In the genomic region with DNA sequence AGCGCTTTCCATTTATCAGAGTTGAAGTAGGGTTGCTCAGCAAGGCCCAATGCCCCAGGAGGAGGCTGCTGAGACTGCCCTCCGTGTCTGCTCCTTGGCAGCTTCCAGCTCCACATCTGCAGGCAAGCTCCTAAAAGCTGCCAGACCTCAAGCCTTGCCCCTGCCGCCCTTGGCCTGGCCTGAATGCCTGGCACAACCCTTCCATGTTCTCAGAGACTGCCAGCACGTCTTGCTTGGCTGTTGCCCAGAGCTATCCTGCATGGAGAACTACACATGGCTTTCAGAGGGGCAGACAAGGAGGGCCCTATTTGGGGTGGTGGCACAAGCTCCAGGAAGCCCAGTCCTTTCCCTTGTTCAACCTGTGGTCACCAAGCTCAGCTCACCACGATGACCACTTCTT, we compare ENCODE assay signal across 17 mouse cellular contexts. TPM values are rescaled to one million over a fixed set of nuclear protein-coding genes. Genes with fewer than 3 reads are reported as not detected.
DNase-seq lines count a peak whose midpoint lies in the region; ATAC-seq and TF ChIP-seq lines count a peak whose summit lies in the region.
"Had no signal": no experiment of that assay in that cellular context is flagged by ENCODE, and none has a peak within 500 bp of the region (broad histone marks: within the 10 kb centered on the region; RNA-seq: fewer than 3 reads in every experiment).

No protein-coding gene starts in this region.

- DNase-seq in adrenal gland, postnatal 10 days: peak; percentile 47
- no peak for DNase-seq in adrenal gland, adult 8-10 months
- DNase-seq in heart, postnatal 14 days: peak; percentile 15 to 28
- DNase-seq in heart, postnatal 36 days: no peak
- no peak for DNase-seq in lung, postnatal 0 days (ENCODE audit: low spot score)
- no peak for DNase-seq in lung, postnatal 4 days
- DNase-seq in gastrocnemius, postnatal 14 days: peak; percentile 46
- DNase-seq in retina, postnatal 1 day: no peak
- DNase-seq: cerebellum, adult 11-12 months; kidney, adult 9 months; thymus, adult 2 months had no signal

- no peak overlapping the region for H3K4me3 ChIP-seq in lung, postnatal 0 days (ENCODE audit: low read depth, low read length)

- no peaks in the 10 kb centered on the region for H3K36me3 ChIP-seq in lung, postnatal 0 days (ENCODE audit: insufficient read depth, low read length)

- no peak for TF ChIP-seq EP300 in lung, postnatal 0 days (IDR thresholded peaks at IDR 0.05)

- intact Hi-C loops in heart, postnatal 14 days (cut with DNase I): no loop called here
- intact Hi-C loops in heart, postnatal 36 days (cut with DNase I): no loop called here
- intact Hi-C loops in gastrocnemius, postnatal 14 days (cut with DNase I; ENCODE audit: low total_unique reads): no loop called here

- peak overlapping the region; percentile 22 for H3K4me2 ChIP-seq in lung, postnatal 0 days (replicated peaks; ENCODE audit: low read depth, low read length)

- WGBS in lung, postnatal 0 days: 57% methylated on average over 5 of the region's 5 CpGs

- no peak for ATAC-seq in lung, postnatal 0 days
- ATAC-seq: forebrain, embryonic 14.5 days had no signal

- H3K9me3 ChIP-seq in lung, postnatal 0 days (ENCODE audit: low read length): no peaks in the 10 kb centered on the region

- no peak overlapping the region for H3K27ac ChIP-seq in lung, postnatal 0 days (ENCODE audit: low read length)

- H3K9ac ChIP-seq in lung, postnatal 0 days (replicated peaks; ENCODE audit: low read depth): no peak overlapping the region

- TF ChIP-seq CTCF in lung, postnatal 0 days (IDR thresholded peaks at IDR 0.05): no peak

- no peaks in the 10 kb centered on the region for H3K27me3 ChIP-seq in lung, postnatal 0 days (replicated peaks; ENCODE audit: insufficient read depth, low read length)

- H3K4me1 ChIP-seq in lung, postnatal 0 days (ENCODE audit: insufficient read depth, low read depth, low read length): no peaks in the 10 kb centered on the region; the same call in 1 of the 2 replicates

RNA-seq across cellular contexts. Expression of a gene that starts 3.5 kb away (rescaled TPM):
- total RNA-seq in adrenal gland, postnatal 10 days (2021): 100 to 1,000 TPM; 207 to 268 TPM
- total RNA-seq in adrenal gland, adult 8-10 months (2022): 100 to 1,000 TPM; 251 to 364 (median 310) TPM
- total RNA-seq in heart, postnatal 14 days (2021): 100 to 1,000 TPM; 216 to 248 TPM
- 100 to 1,000 TPM; 229 to 253 TPM for total RNA-seq in heart, postnatal 36 days (2021)
- 175 and 176 TPM in 2 replicates for polyA plus RNA-seq in lung, postnatal 0 days (2015; fragmentation: Nextera tagmentation; extraction: Ambion mirVana)
- total RNA-seq in gastrocnemius, postnatal 14 days (2021): 100 to 1,000 TPM; 213 to 236 TPM

RNA-seq across cellular contexts. Expression of a gene that starts 16.0 kb away (rescaled TPM):
- total RNA-seq in adrenal gland, postnatal 10 days (2021): 10 to 100 TPM; 11.7 to 17.0 TPM
- total RNA-seq in adrenal gland, adult 8-10 months (2022): 100 to 1,000 TPM in 1 of 4 experiments, 10 to 100 TPM in 3; 68.5 to 100 (median 79.5) TPM
- under 1 TPM in 1 of 2 experiments, not detected in 1; 0.14 TPM for total RNA-seq in heart, postnatal 14 days (2021)
- total RNA-seq in heart, postnatal 36 days (2021): under 1 TPM in 1 of 2 experiments, not detected in 1; 0.08 TPM
- not detected in 2 replicates for polyA plus RNA-seq in lung, postnatal 0 days (2015; fragmentation: Nextera tagmentation; extraction: Ambion mirVana)
- total RNA-seq in gastrocnemius, postnatal 14 days (2021): 1 to 10 TPM; 8.2 to 8.7 TPM

RNA-seq across cellular contexts. Expression of a gene that starts 28.1 kb away (rescaled TPM):
- total RNA-seq in adrenal gland, postnatal 10 days (2021): 10 to 100 TPM; 24.3 to 34.8 TPM
- total RNA-seq in adrenal gland, adult 8-10 months (2022): 10 to 100 TPM; 19.0 to 57.4 (median 39.0) TPM
- total RNA-seq in heart, postnatal 14 days (2021): 1 to 10 TPM; 8.3 to 8.8 TPM
- 1 to 10 TPM; 6.8 to 6.9 TPM for total RNA-seq in heart, postnatal 36 days (2021)
- 31.8 and 32.3 TPM in 2 replicates for polyA plus RNA-seq in lung, postnatal 0 days (2015; fragmentation: Nextera tagmentation; extraction: Ambion mirVana)
- total RNA-seq in gastrocnemius, postnatal 14 days (2021): 10 to 100 TPM; 15.7 to 20.4 TPM

RNA-seq across cellular contexts. Expression of a gene that starts 51.8 kb away (rescaled TPM):
- not detected for total RNA-seq in adrenal gland, postnatal 10 days (2021)
- total RNA-seq in adrenal gland, adult 8-10 months (2022): under 1 TPM in 1 of 4 experiments, not detected in 3; 0.34 TPM
- not detected for total RNA-seq in heart, postnatal 14 days (2021)
- total RNA-seq in heart, postnatal 36 days (2021): not detected
- 0.27 TPM in 1 of 2 replicates, not detected in the other for polyA plus RNA-seq in lung, postnatal 0 days (2015; fragmentation: Nextera tagmentation; extraction: Ambion mirVana)
- total RNA-seq in gastrocnemius, postnatal 14 days (2021): not detected
- total RNA-seq: gastrocnemius, postnatal 4 days; layer of hippocampus, adult 8-10 months; left cerebral cortex, postnatal 14 days had no signal
- polyA plus RNA-seq: forebrain, embryonic 14.5 days; hindbrain, embryonic 11.5 days; liver, embryonic 16.5 days had no signal

Comparison
In these comparisons a context has a peak if more than half of its experiments do, and no peak if none do; other contexts are left out.
1. DNase-seq: peak in adrenal gland, postnatal 10 days (single experiment), heart, postnatal 14 days (2 of 2) and gastrocnemius, postnatal 14 days (single experiment); none in adrenal gland, adult 8-10 months (single experiment), heart, postnatal 36 days (0 of 2), lung, postnatal 0 days (single experiment), lung, postnatal 4 days (0 of 2) and retina, postnatal 1 day (single experiment).
2. RNA of a gene that starts 16.0 kb away (total RNA-seq): 68.5 to 100 TPM in adrenal gland, adult 8-10 months, 11.7 to 17.0 TPM in adrenal gland, postnatal 10 days and 8.2 to 8.7 TPM in gastrocnemius, postnatal 14 days; 0.14 TPM in heart, postnatal 14 days and 0.08 TPM in heart, postnatal 36 days; every median in the first group is over 4 times any median in the second.